Mouse (Mus musculus): ENCODE measurements around the gene Nt5c1a. TPM values are rescaled to one million over a fixed set of nuclear protein-coding genes. Genes with fewer than 3 reads are reported as not detected.

Gene Nt5c1a
- polyA plus RNA-seq, 1 experiment from 2014 or later = not detected

- peaks cover 19% of the 10 kb centered on the region for H3K4me1 ChIP-seq (replicated peaks)
- H3K9me3 ChIP-seq = no peaks in the 10 kb centered on the region
- no peaks in the 10 kb centered on the region for H3K36me3 ChIP-seq
- H3K4me3 ChIP-seq (replicated peaks) = no peak overlapping the region
- H3K9ac ChIP-seq (replicated peaks) = no peak overlapping the region
- no peak overlapping the region for H3K4me2 ChIP-seq
- H3K27ac ChIP-seq = no peak overlapping the region
- ATAC-seq (ENCODE audit: insufficient number of reproducible peaks, insufficient read depth, low FRiP score, low TSS enrichment, low read depth) = no peak
- 52% methylated on average over 2 of the region's 2 CpGs for WGBS
- peaks cover 28% of the 10 kb centered on the region for H3K27me3 ChIP-seq
Observed at GRCm38 (mm10) chr4:123212330-123212729, 11.0 kb downstream of the Nt5c1a start.

GRCm38 (mm10) chr4:123213975-123214374 lies 12.7 kb downstream of the Nt5c1a start:
- WGBS = 93% methylated on average over 9 of the region's 9 CpGs
- no peak overlapping the region for H3K4me3 ChIP-seq (replicated peaks)
- H3K4me2 ChIP-seq = no peak overlapping the region
- ATAC-seq (ENCODE audit: insufficient number of reproducible peaks, insufficient read depth, low FRiP score, low TSS enrichment, low read depth) = no peak
- no peak overlapping the region for H3K9ac ChIP-seq (replicated peaks)
- H3K36me3 ChIP-seq = no peaks in the 10 kb centered on the region
- H3K4me1 ChIP-seq (replicated peaks) = peaks cover 19% of the 10 kb centered on the region
- peaks cover 28% of the 10 kb centered on the region; the same call in 1 of the 2 replicates for H3K27me3 ChIP-seq
- no peak overlapping the region for H3K27ac ChIP-seq
- H3K9me3 ChIP-seq = no peaks in the 10 kb centered on the region

GRCm38 (mm10) chr4:123215367-123215766 lies 14.1 kb downstream of the Nt5c1a start:
- Histone ChIP-seq H3K9ac (replicated peaks) (no peak overlapping the region), H3K4me1 (replicated peaks) (peaks cover 10% of the 10 kb centered on the region; the same call in 1 of the 2 replicates), H3K36me3 (no peaks in the 10 kb centered on the region), H3K27ac (no peak overlapping the region), H3K27me3 (peaks cover 25% of the 10 kb centered on the region; the same call in 1 of the 2 replicates), H3K4me2 (no peak overlapping the region), H3K9me3 (no peaks in the 10 kb centered on the region), H3K4me3 (replicated peaks) (no peak overlapping the region)
- WGBS = 74% methylated on average over 1 of the region's 1 CpGs
- no peak for ATAC-seq (ENCODE audit: insufficient number of reproducible peaks, insufficient read depth, low FRiP score, low TSS enrichment, low read depth)

DNA sequence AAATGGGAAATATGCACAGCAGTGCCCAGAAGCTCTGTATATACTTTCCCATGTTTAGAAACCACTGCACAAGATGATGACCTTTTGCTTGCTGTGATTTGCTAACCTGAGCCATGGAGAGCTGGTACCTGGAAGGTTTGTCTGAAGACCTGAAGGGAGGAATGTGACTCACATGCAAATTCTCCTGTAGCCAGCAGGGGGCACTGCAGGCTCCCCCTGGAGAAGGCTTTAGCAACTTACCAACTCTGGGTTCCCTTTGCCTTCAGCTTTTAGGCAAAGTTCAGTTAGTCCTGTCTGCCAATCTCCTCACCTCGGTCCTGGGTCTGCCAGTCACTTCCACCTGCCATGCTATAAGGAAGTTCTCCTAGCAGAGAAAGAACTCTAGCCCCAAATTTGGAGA lies 15.5 kb downstream of the Nt5c1a start:
- no peaks in the 10 kb centered on the region for H3K9me3 ChIP-seq
- H3K4me2 ChIP-seq = no peak overlapping the region
- WGBS = 19% methylated on average over 1 of the region's 1 CpGs
- H3K27me3 ChIP-seq = peaks cover 25% of the 10 kb centered on the region; the same call in 1 of the 2 replicates
- H3K9ac ChIP-seq (replicated peaks) = no peak overlapping the region
- H3K27ac ChIP-seq = no peak overlapping the region
- ATAC-seq (ENCODE audit: insufficient number of reproducible peaks, insufficient read depth, low FRiP score, low TSS enrichment, low read depth) = no peak
- no peak overlapping the region for H3K4me3 ChIP-seq (replicated peaks)
- no peaks in the 10 kb centered on the region for H3K4me1 ChIP-seq (replicated peaks)
- no peaks in the 10 kb centered on the region for H3K36me3 ChIP-seq

GRCm38 (mm10) chr4:123219720-123220357 lies 18.5 kb downstream of the Nt5c1a start:
- no peak overlapping the region for H3K9ac ChIP-seq (replicated peaks)

DNA sequence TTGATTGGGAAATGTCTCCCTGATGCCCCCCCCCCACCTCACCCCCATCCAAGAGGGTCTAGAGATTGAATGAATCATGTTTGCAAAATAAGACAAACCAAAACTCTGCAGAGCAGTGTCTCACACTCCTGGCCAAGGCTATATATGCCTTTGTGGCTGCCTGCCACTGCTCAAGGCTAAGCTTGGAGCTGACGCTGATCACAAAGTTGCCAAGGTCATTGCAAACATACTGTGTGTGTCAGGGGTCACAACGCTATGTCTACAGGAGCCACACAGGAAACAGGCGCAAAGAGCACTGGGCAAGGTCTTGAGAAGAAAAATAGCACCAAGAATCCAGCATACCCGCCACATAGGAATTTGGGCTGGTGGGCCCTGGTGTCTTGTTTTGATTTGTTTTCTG lies 19.3 kb downstream of the Nt5c1a start:
- WGBS = 82% methylated on average over 4 of the region's 4 CpGs
- no peak overlapping the region for H3K27ac ChIP-seq
- H3K9ac ChIP-seq (replicated peaks) = no peak overlapping the region; the same call in 1 of the 2 replicates
- H3K9me3 ChIP-seq = no peaks in the 10 kb centered on the region
- no peak for ATAC-seq (ENCODE audit: insufficient number of reproducible peaks, insufficient read depth, low FRiP score, low TSS enrichment, low read depth)
- no peaks in the 10 kb centered on the region for H3K36me3 ChIP-seq
- peaks cover 17% of the 10 kb centered on the region; the same call in 1 of the 2 replicates for H3K27me3 ChIP-seq
- H3K4me2 ChIP-seq = no peak overlapping the region
- H3K4me3 ChIP-seq (replicated peaks) = no peak overlapping the region
- no peaks in the 10 kb centered on the region for H3K4me1 ChIP-seq (replicated peaks)

More at GRCm38 (mm10) chr4:123219720-123220357, 18.5 kb downstream of the Nt5c1a start:
- Histone ChIP-seq H3K27ac (no peak overlapping the region), H3K4me2 (no peak overlapping the region), H3K9me3 (no peaks in the 10 kb centered on the region), H3K4me1 (replicated peaks) (no peaks in the 10 kb centered on the region), H3K4me3 (replicated peaks) (no peak overlapping the region), H3K36me3 (no peaks in the 10 kb centered on the region), H3K27me3 (peaks cover 22% of the 10 kb centered on the region; the same call in 1 of the 2 replicates)
- WGBS = 73% methylated on average over 15 of the region's 15 CpGs
- ATAC-seq (ENCODE audit: insufficient number of reproducible peaks, insufficient read depth, low FRiP score, low TSS enrichment, low read depth) = peak; percentile 75

DNA sequence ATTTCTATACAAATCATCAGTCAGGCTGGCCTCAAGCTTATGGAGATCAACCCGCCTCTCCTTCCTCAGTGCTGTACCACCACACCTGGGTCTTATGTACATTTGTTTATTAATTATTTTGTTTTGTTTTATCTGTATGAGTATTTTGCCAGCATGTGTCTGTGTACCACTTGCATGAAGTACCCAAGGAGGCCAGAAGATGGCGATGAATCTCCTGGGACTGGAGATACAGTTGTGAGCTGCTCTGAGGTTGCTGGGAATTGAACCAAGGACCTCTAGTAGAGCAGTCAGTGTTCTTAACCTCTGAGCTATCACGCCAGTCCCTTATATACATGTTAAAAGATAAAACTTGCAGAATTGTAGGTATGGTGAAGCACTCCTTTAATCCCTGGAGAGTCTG lies 22.0 kb downstream of the Nt5c1a start:
- H3K4me2 ChIP-seq = no peak overlapping the region
- no peaks in the 10 kb centered on the region for H3K9me3 ChIP-seq
- whole genome bisulfite sequencing = 43% methylated on average over 3 of the region's 3 CpGs
- no peak for ATAC-seq (ENCODE audit: insufficient number of reproducible peaks, insufficient read depth, low FRiP score, low TSS enrichment, low read depth)
- no peak overlapping the region for H3K9ac ChIP-seq (replicated peaks)
- peaks cover 9% of the 10 kb centered on the region; the same call in 1 of the 2 replicates for H3K27me3 ChIP-seq
- H3K4me1 ChIP-seq (replicated peaks) = peaks cover 23% of the 10 kb centered on the region
- no peak overlapping the region for H3K27ac ChIP-seq
- H3K36me3 ChIP-seq = no peaks in the 10 kb centered on the region
- H3K4me3 ChIP-seq (replicated peaks) = no peak overlapping the region

- 58% methylated on average over 10 of the region's 10 CpGs for WGBS
- H3K4me3 ChIP-seq (replicated peaks) = no peak overlapping the region
- H3K4me2 ChIP-seq = no peak overlapping the region
- no peak overlapping the region for H3K9ac ChIP-seq (replicated peaks)
- H3K9me3 ChIP-seq = no peaks in the 10 kb centered on the region
- H3K4me1 ChIP-seq (replicated peaks) = peaks cover 34% of the 10 kb centered on the region
- H3K27me3 ChIP-seq = peaks cover 26% of the 10 kb centered on the region
- no peak overlapping the region for H3K27ac ChIP-seq
- H3K36me3 ChIP-seq = no peaks in the 10 kb centered on the region
- ATAC-seq (ENCODE audit: insufficient number of reproducible peaks, insufficient read depth, low FRiP score, low TSS enrichment, low read depth) = no peak
Observed at GRCm38 (mm10) chr4:123225718-123226403, 24.6 kb downstream of the Nt5c1a start.

- Histone ChIP-seq H3K9ac (replicated peaks) (no peak overlapping the region), H3K27me3 (peaks cover 35% of the 10 kb centered on the region), H3K36me3 (no peaks in the 10 kb centered on the region), H3K4me1 (replicated peaks) (peaks cover 34% of the 10 kb centered on the region), H3K4me2 (no peak overlapping the region), H3K27ac (0 out of 2 replicates have a peak overlapping the region, but pooled peaks have one; percentile 29), H3K4me3 (replicated peaks) (no peak overlapping the region), H3K9me3 (no peaks in the 10 kb centered on the region)
- 33% methylated on average over 4 of the region's 4 CpGs for WGBS
- ATAC-seq (ENCODE audit: insufficient number of reproducible peaks, insufficient read depth, low FRiP score, low TSS enrichment, low read depth) = no peak
Observed at GRCm38 (mm10) chr4:123227707-123228106, 26.4 kb downstream of the Nt5c1a start.

DNA sequence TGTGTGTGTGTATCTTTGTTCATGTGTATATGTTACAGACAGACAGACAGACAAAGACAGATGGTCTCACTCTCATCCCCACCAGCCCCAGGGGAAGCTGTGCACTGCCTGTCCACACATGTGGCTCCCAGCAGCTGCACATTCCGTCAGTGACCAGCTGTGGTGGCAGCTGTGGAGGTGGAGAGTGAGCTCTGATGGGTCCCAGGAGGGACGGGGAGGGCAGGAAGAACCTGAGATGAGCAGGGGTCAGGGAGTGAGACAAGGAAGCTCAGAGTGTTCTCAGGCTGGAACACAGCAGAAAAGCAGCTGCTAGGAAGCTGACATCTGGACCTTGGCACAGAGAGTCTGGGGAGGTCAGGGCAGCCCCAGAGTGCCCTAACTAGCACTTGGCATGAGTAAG lies 27.0 kb downstream of the Nt5c1a start:
- 9% methylated on average over 2 of the region's 2 CpGs for WGBS
- no peak overlapping the region for H3K4me3 ChIP-seq (replicated peaks)
- no peak overlapping the region for H3K9ac ChIP-seq (replicated peaks)
- peaks cover 41% of the 10 kb centered on the region for H3K27me3 ChIP-seq
- H3K27ac ChIP-seq = no peak overlapping the region
- no peaks in the 10 kb centered on the region for H3K36me3 ChIP-seq
- peaks cover 37% of the 10 kb centered on the region for H3K4me1 ChIP-seq (replicated peaks)
- no peak overlapping the region for H3K4me2 ChIP-seq
- ATAC-seq (ENCODE audit: insufficient number of reproducible peaks, insufficient read depth, low FRiP score, low TSS enrichment, low read depth) = 0 out of 2 replicates have a peak, but pooled peaks have one; percentile 13
- H3K9me3 ChIP-seq = no peaks in the 10 kb centered on the region

- Histone ChIP-seq H3K27me3 (peaks cover 50% of the 10 kb centered on the region), H3K9ac (replicated peaks) (no peak overlapping the region), H3K4me1 (replicated peaks) (peaks cover 46% of the 10 kb centered on the region), H3K27ac (no peak overlapping the region), H3K4me2 (no peak overlapping the region), H3K36me3 (no peaks in the 10 kb centered on the region), H3K4me3 (replicated peaks) (no peak overlapping the region), H3K9me3 (no peaks in the 10 kb centered on the region)
- no peak for ATAC-seq (ENCODE audit: insufficient number of reproducible peaks, insufficient read depth, low FRiP score, low TSS enrichment, low read depth)
- WGBS = 36% methylated on average over 11 of the region's 11 CpGs
Observed at GRCm38 (mm10) chr4:123229166-123229565, 27.9 kb downstream of the Nt5c1a start.

Data from limb, embryonic 12.5 days (tissue).